Mouse (Mus musculus): ENCODE data around the gene Plekhm3. TPM values are rescaled to one million over a fixed set of nuclear protein-coding genes. Genes with fewer than 3 reads are reported as not detected.

The Plekhm3 gene
- total and polyA plus RNA-seq, 2 experiments from 2014 or later: 6.1 to 12.4 TPM

GRCm38 (mm10) chr1:64805217-64805616 lies 151.4 kb downstream of the Plekhm3 start:
- no peak overlapping the region for H3K27ac ChIP-seq
- no peak overlapping the region for H3K9ac ChIP-seq (replicated peaks; ENCODE audit: low read length)
- H3K9me3 ChIP-seq (ENCODE audit: low read length): no peaks in the 10 kb centered on the region
- no peak for ATAC-seq
- H3K4me1 ChIP-seq (ENCODE audit: insufficient read depth, low read length): no peaks in the 10 kb centered on the region
- no peaks in the 10 kb centered on the region for H3K36me3 ChIP-seq (ENCODE audit: insufficient read depth, low read length)
- DNase-seq (ENCODE audit: low spot score): no peak
- 39% methylated on average over 2 of the region's 2 CpGs for WGBS
- no peak overlapping the region for H3K4me3 ChIP-seq (ENCODE audit: low read length)
- TF ChIP-seq CTCF (IDR thresholded peaks at IDR 0.05; ENCODE audit: low read depth): no peak
- H3K27me3 ChIP-seq (ENCODE audit: insufficient read depth, low read length): no peaks in the 10 kb centered on the region
- H3K4me2 ChIP-seq (ENCODE audit: low read depth, low read length): no peak overlapping the region

GRCm38 (mm10) chr1:64802631-64803030 lies 154.0 kb downstream of the Plekhm3 start:
- DNase-seq (ENCODE audit: low spot score): no peak
- no peak overlapping the region for H3K4me2 ChIP-seq (ENCODE audit: low read depth, low read length)
- WGBS: 66% methylated on average over 6 of the region's 6 CpGs

GRCm38 (mm10) chr1:64797621-64798020 lies 159.0 kb downstream of the Plekhm3 start:
- Histone ChIP-seq H3K9ac (replicated peaks; ENCODE audit: low read length) (no peak overlapping the region), H3K9me3 (ENCODE audit: low read length) (no peaks in the 10 kb centered on the region), H3K4me1 (ENCODE audit: insufficient read depth, low read length) (no peaks in the 10 kb centered on the region), H3K27me3 (ENCODE audit: insufficient read depth, low read length) (no peaks in the 10 kb centered on the region), H3K4me2 (ENCODE audit: low read depth, low read length) (no peak overlapping the region), H3K36me3 (ENCODE audit: insufficient read depth, low read length) (peaks cover 3% of the 10 kb centered on the region; the same call in 1 of the 2 replicates), H3K4me3 (ENCODE audit: low read length) (no peak overlapping the region), H3K27ac (no peak overlapping the region)
- WGBS: 93% methylated on average over 3 of the region's 3 CpGs
- DNase-seq (ENCODE audit: low spot score) (no peak), ATAC-seq (no peak)
- no peak for TF ChIP-seq CTCF (IDR thresholded peaks at IDR 0.05; ENCODE audit: low read depth)

More at GRCm38 (mm10) chr1:64802631-64803030, 154.0 kb downstream of the Plekhm3 start:
- Histone ChIP-seq H3K36me3 (ENCODE audit: insufficient read depth, low read length) (no peaks in the 10 kb centered on the region), H3K9me3 (ENCODE audit: low read length) (no peaks in the 10 kb centered on the region), H3K27me3 (ENCODE audit: insufficient read depth, low read length) (no peaks in the 10 kb centered on the region), H3K4me3 (ENCODE audit: low read length) (no peak overlapping the region), H3K4me1 (ENCODE audit: insufficient read depth, low read length) (no peaks in the 10 kb centered on the region), H3K27ac (no peak overlapping the region), H3K9ac (replicated peaks; ENCODE audit: low read length) (no peak overlapping the region)
- no peak for TF ChIP-seq CTCF (IDR thresholded peaks at IDR 0.05; ENCODE audit: low read depth)
- no peak for ATAC-seq

- H3K27me3 ChIP-seq (ENCODE audit: insufficient read depth, low read length): no peaks in the 10 kb centered on the region
- H3K9me3 ChIP-seq (ENCODE audit: low read length): no peaks in the 10 kb centered on the region
- H3K4me3 ChIP-seq (ENCODE audit: low read length): no peak overlapping the region
- TF ChIP-seq CTCF (IDR thresholded peaks at IDR 0.05; ENCODE audit: low read depth): no peak
- no peak for DNase-seq (ENCODE audit: low spot score)
- H3K36me3 ChIP-seq (ENCODE audit: insufficient read depth, low read length): peaks cover 3% of the 10 kb centered on the region; the same call in 1 of the 2 replicates
- 93% methylated on average over 6 of the region's 6 CpGs for WGBS
- H3K4me2 ChIP-seq (ENCODE audit: low read depth, low read length): no peak overlapping the region
- H3K4me1 ChIP-seq (ENCODE audit: insufficient read depth, low read length): no peaks in the 10 kb centered on the region
- H3K27ac ChIP-seq: no peak overlapping the region
- H3K9ac ChIP-seq (replicated peaks; ENCODE audit: low read length): no peak overlapping the region
- ATAC-seq: no peak
Observed at GRCm38 (mm10) chr1:64796867-64797582, 159.6 kb downstream of the Plekhm3 start.

- H3K36me3 ChIP-seq (ENCODE audit: insufficient read depth, low read length): peaks cover 3% of the 10 kb centered on the region; the same call in 1 of the 2 replicates
- DNase-seq (ENCODE audit: low spot score): peak; percentile 54
- H3K9ac ChIP-seq (replicated peaks; ENCODE audit: low read length): no peak overlapping the region
- WGBS: 58% methylated on average over 8 of the region's 8 CpGs
- no peaks in the 10 kb centered on the region for H3K4me1 ChIP-seq (ENCODE audit: insufficient read depth, low read length)
- no peak overlapping the region for H3K4me2 ChIP-seq (ENCODE audit: low read depth, low read length)
- 0 out of 2 replicates have a peak overlapping the region, but pooled peaks have one; percentile 8 for H3K27ac ChIP-seq
- ATAC-seq: peak; percentile 77
- H3K9me3 ChIP-seq (ENCODE audit: low read length): no peaks in the 10 kb centered on the region
- no peaks in the 10 kb centered on the region for H3K27me3 ChIP-seq (ENCODE audit: insufficient read depth, low read length)
- no peak overlapping the region for H3K4me3 ChIP-seq (ENCODE audit: low read length)
- 0 out of 2 replicates have a peak, but pooled peaks have one; percentile 11 for TF ChIP-seq CTCF (IDR thresholded peaks at IDR 0.05; ENCODE audit: low read depth)
Observed at GRCm38 (mm10) chr1:64795284-64796040, 161.2 kb downstream of the Plekhm3 start.

GRCm38 (mm10) chr1:64794096-64794495 lies 162.5 kb downstream of the Plekhm3 start:
- no peak for DNase-seq (ENCODE audit: low spot score)
- WGBS: 93% methylated on average over 11 of the region's 11 CpGs
- no peaks in the 10 kb centered on the region for H3K27me3 ChIP-seq (ENCODE audit: insufficient read depth, low read length)

More at GRCm38 (mm10) chr1:64794096-64794495, 162.5 kb downstream of the Plekhm3 start:
- no peak overlapping the region for H3K4me3 ChIP-seq (ENCODE audit: low read length)
- no peaks in the 10 kb centered on the region for H3K9me3 ChIP-seq (ENCODE audit: low read length)
- H3K36me3 ChIP-seq (ENCODE audit: insufficient read depth, low read length): peaks cover 3% of the 10 kb centered on the region; the same call in 1 of the 2 replicates
- no peak for ATAC-seq
- H3K9ac ChIP-seq (replicated peaks; ENCODE audit: low read length): no peak overlapping the region
- no peak for TF ChIP-seq CTCF (IDR thresholded peaks at IDR 0.05; ENCODE audit: low read depth)
- no peak overlapping the region for H3K27ac ChIP-seq
- no peak overlapping the region for H3K4me2 ChIP-seq (ENCODE audit: low read depth, low read length)
- H3K4me1 ChIP-seq (ENCODE audit: insufficient read depth, low read length): no peaks in the 10 kb centered on the region

Data from hindbrain, postnatal 0 days (tissue).